Mouse (Mus musculus) hindbrain, embryonic 11.5 days (tissue): ENCODE results near the gene Ndufc2. TPM values are rescaled to one million over a fixed set of nuclear protein-coding genes. Genes with fewer than 3 reads are reported as not detected.
A peak's percentile ranks its signal among the peaks of the same experiment; 100 is the strongest.

ENCODE experiments used
- ATAC-seq: fragments of 200-750 bp; cut with Nextera tagmentation; 2 replicates; pipeline ENCODE4 v1.8.0; 2017; ENCODE audit warnings: mild to moderate bottlenecking, moderate TSS enrichment, moderate library complexity; ENCODE audit not compliant: low FRiP score
- DNase-seq: peaks from one replicate; pipeline ENCODE4 v3.0.0-alpha.2; 2015; ENCODE audit warnings: low spot score
- H3K27ac ChIP-seq: fragments of 300-500 bp; sonication (generic); 2 replicates; pipeline ENCODE4 v1.5.1; 2014; ENCODE audit warnings: mild to moderate bottlenecking, low read depth, low read length
- H3K27me3 ChIP-seq: fragments of 300-500 bp; sonication (generic); 2 replicates; pipeline ENCODE4 v1.6.1; 2014; ENCODE audit warnings: mild to moderate bottlenecking, low read length, moderate library complexity, mixed read lengths; ENCODE audit not compliant: control insufficient read depth, insufficient read depth
- H3K36me3 ChIP-seq: fragments of 300-500 bp; sonication (generic); 2 replicates; pipeline ENCODE4 v1.6.1; 2014; ENCODE audit warnings: mild to moderate bottlenecking, low read length, moderate library complexity, mixed read lengths; ENCODE audit not compliant: control insufficient read depth, insufficient read depth
- H3K4me1 ChIP-seq: fragments of 300-500 bp; sonication (generic); replicated peaks from 2 replicates; pipeline ENCODE4 v1.6.1; 2014; ENCODE audit warnings: low read length, mixed read lengths; ENCODE audit not compliant: control insufficient read depth, insufficient read depth
- H3K4me2 ChIP-seq: fragments of 300-500 bp; sonication (generic); replicated peaks from 2 replicates; pipeline ENCODE4 v1.6.1; 2014; ENCODE audit warnings: mild to moderate bottlenecking, low read depth, low read length
- H3K4me3 ChIP-seq: fragments of 300-500 bp; sonication (generic); 2 replicates; pipeline ENCODE4 v1.5.1; 2014; ENCODE audit warnings: low read depth, low read length
- H3K9ac ChIP-seq: fragments of 300-500 bp; sonication (generic); 2 replicates; pipeline ENCODE4 v1.6.1; 2014; ENCODE audit warnings: low read depth, low read length
- H3K9me3 ChIP-seq: fragments of 300-500 bp; sonication (generic); 2 replicates; pipeline ENCODE4 v1.6.1; 2016; ENCODE audit warnings: low read length; ENCODE audit not compliant: control insufficient read depth
- WGBS: fragments of 180-500 bp; shearing (Covaris S2); extraction: QIAGEN DNeasy Blood & Tissue Kit; methylation state at CpG from one replicate; pipeline ENCODE4 v1.1.7; 2014; 5-methylcytosine and 5-hydroxymethylcytosine counted together
- polyA plus RNA-seq: library from polyadenylated mRNA; unstranded; fragments of >200 nt; fragmentation: Nextera tagmentation; extraction: Ambion mirVana; gene quantifications from 2 replicates; pipeline ENCODE4 v1.2.1, GENCODE M21; 2014

The Ndufc2 gene
- polyA plus RNA-seq, 1 experiment from 2014 or later = 352 TPM

DNA sequence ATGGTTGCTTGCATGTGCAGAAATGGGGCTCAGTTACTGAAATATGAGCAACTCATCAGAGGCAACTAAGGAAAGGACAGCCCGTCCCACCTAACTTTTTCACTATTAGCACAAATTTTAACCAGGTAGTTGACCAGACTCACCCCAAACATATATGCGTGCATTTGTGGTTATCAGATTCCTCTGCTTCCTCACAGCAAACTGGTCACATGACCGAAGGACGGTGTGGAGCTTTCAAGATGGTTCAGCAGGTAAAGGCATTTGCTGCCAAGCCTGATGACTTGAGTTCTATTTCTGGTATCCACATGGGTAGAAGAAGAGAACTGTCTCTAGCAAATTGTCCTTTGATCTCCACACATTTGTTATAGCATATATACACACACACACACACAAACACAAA is 41.5 kb upstream of the Ndufc2 start:
- DNase-seq (no peak), ATAC-seq (no peak)
- Histone ChIP-seq H3K4me3 (no peak overlapping the region), H3K27me3 (no peaks in the 10 kb centered on the region), H3K36me3 (no peaks in the 10 kb centered on the region), H3K27ac (no peak overlapping the region), H3K4me1 (no peaks in the 10 kb centered on the region), H3K4me2 (no peak overlapping the region), H3K9me3 (no peaks in the 10 kb centered on the region), H3K9ac (no peak overlapping the region)
- 94% methylated on average over 4 of the region's 4 CpGs for WGBS

DNA sequence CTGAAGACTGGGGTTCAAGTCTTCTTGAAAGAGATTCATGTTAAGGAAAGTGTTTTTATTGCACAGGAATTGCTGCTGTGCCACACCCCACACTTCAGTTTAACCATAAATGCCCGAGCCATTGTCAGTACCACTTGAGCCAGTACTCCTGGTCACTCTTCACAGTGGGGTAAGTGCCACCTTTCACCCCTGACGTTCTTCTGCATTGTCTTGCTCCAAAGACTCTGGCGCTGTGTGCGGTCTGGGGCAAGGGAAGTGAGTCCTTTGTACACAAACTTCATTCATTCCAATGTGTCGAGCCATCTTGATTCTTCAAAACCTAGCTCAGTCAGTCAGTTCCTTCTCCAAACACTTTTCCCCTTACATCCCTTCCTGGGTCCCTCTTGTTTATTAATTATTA is 39.6 kb upstream of the Ndufc2 start:
- no peak overlapping the region for H3K9ac ChIP-seq
- H3K4me1 ChIP-seq = no peaks in the 10 kb centered on the region
- H3K27me3 ChIP-seq = no peaks in the 10 kb centered on the region
- ATAC-seq (no peak), DNase-seq (no peak)
- no peak overlapping the region for H3K4me3 ChIP-seq
- no peaks in the 10 kb centered on the region for H3K36me3 ChIP-seq
- no peaks in the 10 kb centered on the region for H3K9me3 ChIP-seq
- no peak overlapping the region for H3K4me2 ChIP-seq
- no peak overlapping the region for H3K27ac ChIP-seq
- 66% methylated on average over 5 of the region's 5 CpGs for WGBS

DNA sequence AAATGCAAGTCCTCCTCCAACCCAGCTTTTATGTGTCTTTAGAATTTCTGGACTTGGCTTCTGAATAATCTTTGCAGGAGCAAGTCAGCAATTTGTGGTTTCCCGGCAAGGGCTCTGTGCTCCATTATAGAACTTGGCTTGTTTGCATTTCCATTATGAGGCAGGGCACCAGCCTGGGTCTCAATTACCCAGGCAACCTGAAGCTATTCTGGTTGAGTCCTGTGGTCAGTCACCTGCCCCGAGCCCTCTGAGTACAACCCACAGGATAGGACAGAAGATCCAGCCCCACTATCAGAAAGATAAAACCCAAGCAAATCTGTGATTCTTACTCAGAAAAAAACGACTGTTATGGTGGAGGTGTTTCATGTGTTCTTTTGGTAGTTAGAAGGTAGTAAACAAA is 38.8 kb upstream of the Ndufc2 start:
- Histone ChIP-seq H3K27me3 (no peaks in the 10 kb centered on the region), H3K36me3 (no peaks in the 10 kb centered on the region), H3K4me3 (no peak overlapping the region), H3K4me1 (no peaks in the 10 kb centered on the region), H3K9ac (no peak overlapping the region), H3K27ac (no peak overlapping the region), H3K9me3 (no peaks in the 10 kb centered on the region), H3K4me2 (no peak overlapping the region)
- ATAC-seq (no peak), DNase-seq (no peak)
- WGBS = 48% methylated on average over 3 of the region's 3 CpGs

DNA sequence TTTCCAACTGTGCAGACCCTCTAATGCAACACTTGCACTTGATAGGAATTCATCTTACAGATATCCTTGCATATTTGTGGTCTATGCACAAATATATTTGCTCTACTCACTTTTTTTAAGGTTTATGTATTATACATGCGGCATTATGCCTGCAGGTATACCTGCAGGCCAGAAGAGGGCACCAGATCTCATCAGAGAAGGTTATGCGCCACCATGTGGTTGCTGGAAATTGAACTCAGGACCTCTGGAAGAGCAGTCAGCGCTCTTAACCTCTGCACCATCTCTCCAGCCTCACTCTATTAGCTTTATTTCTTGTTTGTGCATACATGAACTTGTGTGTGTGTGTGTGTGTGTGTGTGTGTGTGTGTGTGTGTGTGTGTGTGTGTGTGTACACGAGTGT is 38.3 kb upstream of the Ndufc2 start:
- Histone ChIP-seq H3K27ac (no peak overlapping the region), H3K27me3 (no peaks in the 10 kb centered on the region), H3K9ac (no peak overlapping the region), H3K4me2 (no peak overlapping the region), H3K4me3 (no peak overlapping the region), H3K36me3 (no peaks in the 10 kb centered on the region), H3K9me3 (no peaks in the 10 kb centered on the region), H3K4me1 (no peaks in the 10 kb centered on the region)
- peak; percentile 59 for DNase-seq
- WGBS = 21% methylated on average over 4 of the region's 4 CpGs
- no peak for ATAC-seq

DNA sequence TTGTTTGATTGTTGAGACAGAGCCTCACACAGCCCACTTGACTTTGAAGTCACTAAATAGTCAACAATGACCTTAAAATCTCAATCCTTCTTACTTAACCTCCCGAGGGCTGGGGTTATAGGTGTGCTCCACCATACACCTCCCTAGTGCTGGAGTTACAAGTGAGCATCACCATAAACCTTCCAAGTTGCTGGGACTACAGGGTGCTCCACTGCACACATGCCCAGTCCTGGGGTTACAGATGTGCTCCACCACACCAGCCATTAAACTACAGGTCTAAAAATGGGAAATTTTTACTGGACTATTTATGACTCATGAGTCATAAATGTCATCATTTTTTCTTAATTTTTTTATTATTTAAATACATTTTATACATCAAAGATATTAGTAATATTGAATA is 33.9 kb upstream of the Ndufc2 start:
- Histone ChIP-seq H3K9me3 (no peaks in the 10 kb centered on the region), H3K27me3 (no peaks in the 10 kb centered on the region), H3K27ac (no peak overlapping the region), H3K4me3 (no peak overlapping the region), H3K36me3 (no peaks in the 10 kb centered on the region), H3K9ac (no peak overlapping the region), H3K4me1 (peaks cover 1% of the 10 kb centered on the region; the same call in 1 of the 2 replicates), H3K4me2 (no peak overlapping the region)
- ATAC-seq (no peak), DNase-seq (no peak)
- 83% methylated on average over 1 of the region's 1 CpGs for WGBS

DNA sequence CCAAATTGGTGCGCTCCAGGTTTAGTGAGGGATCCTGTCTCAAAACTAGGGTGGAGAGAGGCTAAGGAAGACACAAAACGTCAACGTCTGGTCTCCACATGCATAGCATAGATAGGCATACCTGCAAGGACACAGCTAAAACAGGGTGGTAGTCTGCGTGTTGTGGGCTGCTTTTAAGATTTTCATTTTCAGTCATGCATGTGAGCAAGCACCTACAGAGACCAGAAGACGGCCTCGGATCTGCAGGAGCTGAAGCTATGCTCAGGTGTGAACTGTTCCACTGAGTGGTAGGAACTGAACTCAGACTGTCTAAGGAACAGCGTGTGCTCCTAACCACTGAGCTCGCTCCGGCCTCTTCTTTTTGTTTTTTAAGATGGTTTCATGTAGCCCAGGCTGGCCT is 24.7 kb upstream of the Ndufc2 start:
- H3K4me2 ChIP-seq = no peak overlapping the region
- no peak for DNase-seq
- 93% methylated on average over 9 of the region's 9 CpGs for WGBS
- H3K27me3 ChIP-seq = no peaks in the 10 kb centered on the region
- no peak overlapping the region for H3K4me3 ChIP-seq
- H3K9me3 ChIP-seq = no peaks in the 10 kb centered on the region
- ATAC-seq = no peak
- no peak overlapping the region for H3K27ac ChIP-seq
- peaks cover 2% of the 10 kb centered on the region; the same call in 1 of the 2 replicates for H3K4me1 ChIP-seq
- H3K36me3 ChIP-seq = peaks cover 13% of the 10 kb centered on the region; the same call in 1 of the 2 replicates
- no peak overlapping the region for H3K9ac ChIP-seq

DNA sequence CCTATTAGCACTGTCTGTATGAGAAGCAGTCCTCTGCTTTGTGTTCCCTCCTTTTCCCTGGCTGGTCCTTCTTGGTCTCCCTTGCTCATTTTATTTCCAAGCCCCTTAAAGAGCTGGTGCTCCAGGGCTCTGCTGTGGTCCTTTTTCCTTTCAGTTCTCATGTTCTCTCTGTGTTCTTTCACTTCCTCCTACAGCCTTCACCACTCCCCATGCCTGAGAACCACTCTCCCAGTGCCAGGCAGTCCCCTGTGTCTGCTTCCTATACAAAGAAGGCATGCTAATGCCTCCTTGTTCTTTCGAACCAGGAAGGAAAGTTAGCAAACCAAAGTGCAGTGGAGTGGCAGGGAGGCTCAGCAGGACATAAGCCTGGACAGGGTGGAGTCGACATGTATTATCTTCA is 23.9 kb upstream of the Ndufc2 start:
- ATAC-seq = no peak
- no peaks in the 10 kb centered on the region for H3K9me3 ChIP-seq
- no peak overlapping the region for H3K9ac ChIP-seq
- H3K27ac ChIP-seq = no peak overlapping the region
- 87% methylated on average over 2 of the region's 2 CpGs for WGBS
- H3K4me1 ChIP-seq = peaks cover under 1% of the 10 kb centered on the region; the same call in 1 of the 2 replicates
- no peak overlapping the region for H3K4me2 ChIP-seq
- no peak for DNase-seq
- no peaks in the 10 kb centered on the region for H3K27me3 ChIP-seq
- peaks cover 13% of the 10 kb centered on the region for H3K36me3 ChIP-seq
- H3K4me3 ChIP-seq = no peak overlapping the region

DNA sequence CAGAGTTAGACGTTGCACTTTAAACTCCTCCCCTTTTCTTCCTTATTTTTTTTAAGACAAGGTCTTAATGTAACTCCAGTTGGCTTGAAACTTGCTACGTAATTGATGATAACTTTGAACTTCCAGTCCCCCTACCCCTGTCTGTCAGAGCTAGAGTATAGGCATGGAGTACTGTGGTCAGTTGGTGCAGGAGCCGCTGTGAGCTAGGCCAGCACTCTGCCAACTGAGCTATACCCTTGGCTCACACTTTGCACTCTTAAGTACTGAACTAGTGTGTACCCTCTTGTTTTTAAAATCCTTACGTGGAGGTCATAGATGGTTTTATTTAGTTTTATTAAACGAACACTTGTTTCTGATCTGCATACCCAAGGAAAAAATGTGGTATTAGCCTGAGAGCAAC is 20.5 kb upstream of the Ndufc2 start:
- H3K27me3 ChIP-seq = no peaks in the 10 kb centered on the region
- no peaks in the 10 kb centered on the region for H3K4me1 ChIP-seq
- no peak overlapping the region for H3K4me2 ChIP-seq
- WGBS = 95% methylated on average over 5 of the region's 5 CpGs
- no peak for DNase-seq
- no peak overlapping the region for H3K4me3 ChIP-seq
- no peak overlapping the region for H3K9ac ChIP-seq
- H3K27ac ChIP-seq = no peak overlapping the region
- peaks cover 20% of the 10 kb centered on the region for H3K36me3 ChIP-seq
- no peak for ATAC-seq
- H3K9me3 ChIP-seq = no peaks in the 10 kb centered on the region

DNA sequence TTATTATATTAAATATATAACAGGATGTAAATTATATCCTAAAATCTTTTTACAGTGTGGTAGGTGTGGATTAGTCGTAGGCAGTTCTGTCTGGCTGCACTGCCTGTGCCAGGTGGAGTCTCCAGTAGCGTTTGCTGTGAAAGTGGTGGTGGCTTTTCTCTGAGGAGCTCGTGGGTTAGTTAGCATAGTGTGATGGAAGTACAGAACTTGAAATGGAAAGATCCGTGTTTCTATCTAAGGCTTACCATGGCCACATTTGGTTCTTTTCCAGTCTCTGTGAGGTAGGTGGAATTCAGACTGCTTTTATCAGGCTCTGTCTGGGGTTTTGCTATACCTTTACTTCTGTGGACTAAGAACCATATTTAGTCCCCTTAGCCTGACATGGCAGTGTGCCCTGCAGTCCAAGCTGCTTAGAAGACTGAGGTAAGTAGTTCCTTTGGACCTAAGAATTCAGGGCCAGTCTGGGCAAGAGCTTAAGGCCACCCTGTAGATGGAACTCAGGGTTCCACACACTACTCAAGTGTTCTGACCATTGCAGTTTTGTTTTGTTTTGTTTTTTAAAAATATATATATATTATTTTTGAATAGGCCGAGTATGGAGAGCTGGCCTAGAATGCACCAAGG is 19.2 kb upstream of the Ndufc2 start:
- ATAC-seq (no peak), DNase-seq (no peak)
- H3K27ac ChIP-seq = no peak overlapping the region
- no peak overlapping the region for H3K9ac ChIP-seq
- no peaks in the 10 kb centered on the region for H3K9me3 ChIP-seq
- no peaks in the 10 kb centered on the region for H3K4me1 ChIP-seq
- H3K36me3 ChIP-seq = peaks cover 23% of the 10 kb centered on the region
- H3K4me2 ChIP-seq = no peak overlapping the region
- 91% methylated on average over 5 of the region's 5 CpGs for WGBS
- H3K27me3 ChIP-seq = no peaks in the 10 kb centered on the region
- no peak overlapping the region for H3K4me3 ChIP-seq
